Comparison of ENCODE assay signal across 18 mouse cellular contexts in the genomic region with DNA sequence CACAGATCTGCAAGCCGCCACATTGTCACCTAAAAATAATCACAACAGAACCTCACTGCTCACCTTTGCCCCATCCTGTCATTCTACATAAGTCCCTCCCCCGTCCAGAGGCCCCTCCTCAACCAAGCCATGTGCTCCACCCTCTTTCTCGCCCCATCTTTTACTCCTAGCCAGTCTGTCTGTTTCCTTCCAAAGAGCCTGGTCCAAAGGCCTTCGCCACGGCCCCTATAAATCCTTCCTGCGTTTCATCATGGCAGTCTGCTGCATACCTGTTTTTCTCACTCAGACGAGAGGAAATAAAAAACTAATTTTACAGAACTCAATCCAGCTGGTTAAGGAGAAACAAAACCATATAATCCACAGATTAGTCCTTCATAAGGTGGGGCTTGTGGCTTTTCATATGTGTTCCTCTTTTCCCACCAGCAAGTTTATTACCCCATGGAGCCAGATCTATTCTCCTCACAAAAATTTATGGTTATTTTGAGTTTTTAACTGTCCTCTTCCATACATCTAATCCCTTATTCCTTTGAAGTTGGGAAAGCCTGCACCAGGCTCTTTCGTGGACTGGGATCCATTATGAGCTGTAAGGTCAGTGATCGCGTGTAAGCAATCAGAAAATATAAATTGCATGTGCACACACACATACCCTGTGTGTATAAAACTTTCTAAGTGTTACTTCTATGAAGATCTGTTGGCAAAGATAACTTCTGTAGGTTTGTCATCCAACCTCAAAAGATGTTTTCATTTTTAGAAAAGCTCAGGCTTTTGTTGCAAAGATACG.
"Had no signal": no experiment of that assay in that cellular context is flagged by ENCODE, and none has a peak within 500 bp of the region (broad histone marks: within the 10 kb centered on the region; RNA-seq: fewer than 3 reads in every experiment).

No protein-coding gene starts in this region.

- H3K36me3 ChIP-seq: kidney, embryonic 15.5 days; liver, embryonic 13.5 days had no signal

- DNase-seq: kidney, adult 2 months; kidney, postnatal 10 days; kidney, postnatal 36 days; layer of hippocampus, postnatal 36 days; liver, embryonic 13.5 days; lung, adult 2 months; lung, postnatal 14 days; lung, postnatal 4 days; midbrain, embryonic 14.5 days; right cerebral cortex, postnatal 14 days; right cerebral cortex, postnatal 4 days; thymus, adult 2 months; thymus, postnatal 14 days; thymus, postnatal 4 days had no signal

- H3K9me3 ChIP-seq: kidney, embryonic 15.5 days; liver, embryonic 13.5 days had no signal

- H3K27me3 ChIP-seq: liver, embryonic 13.5 days had no signal

- H3K4me1 ChIP-seq: liver, embryonic 13.5 days had no signal

- H3K27ac ChIP-seq: kidney, embryonic 15.5 days; left cerebral cortex, adult 2 months; liver, embryonic 13.5 days; stomach, postnatal 0 days had no signal

- H3K4me3 ChIP-seq: kidney, embryonic 15.5 days; left cerebral cortex, adult 2 months; liver, embryonic 13.5 days had no signal

- H3K4me2 ChIP-seq: kidney, embryonic 15.5 days; liver, embryonic 13.5 days; midbrain, embryonic 11.5 days had no signal

- H3K9ac ChIP-seq: kidney, embryonic 15.5 days; liver, embryonic 13.5 days had no signal
